8 mouse cellular contexts compared by ENCODE assay signal in genomic region chr6:90551251-90551650, GRCm38 (mm10). TPM values are rescaled to one million over a fixed set of nuclear protein-coding genes. Genes with fewer than 3 reads are reported as not detected.
A peak's percentile ranks its signal among the peaks of the same experiment; 100 is the strongest.
DNase-seq lines count a peak whose midpoint lies in the region; ATAC-seq and TF ChIP-seq lines count a peak whose summit lies in the region.
"Had no signal": no experiment of that assay in that cellular context is flagged by ENCODE, and none has a peak within 500 bp of the region (broad histone marks: within the 10 kb centered on the region; RNA-seq: fewer than 3 reads in every experiment).

No protein-coding gene starts in this region.

- H3K4me1 ChIP-seq in kidney, embryonic 16.5 days (ENCODE audit: insufficient read depth, low read length), result 0 out of 2 replicates have a peak, but pooled peaks cover 6% of the 10 kb centered on the region
- H3K4me1 ChIP-seq in cortical plate, adult 2 months (ENCODE audit: control insufficient read depth, insufficient read depth, low read length), result no peaks in the 10 kb centered on the region
- no peaks in the 10 kb centered on the region for H3K4me1 ChIP-seq in hindbrain, embryonic 14.5 days (replicated peaks; ENCODE audit: control insufficient read depth, insufficient read depth, low read length)
- no peaks in the 10 kb centered on the region for H3K4me1 ChIP-seq in midbrain, embryonic 15.5 days

- no peak for ATAC-seq in kidney, embryonic 16.5 days (ENCODE audit: low FRiP score, low TSS enrichment)
- ATAC-seq in hindbrain, embryonic 14.5 days (ENCODE audit: low FRiP score), result no peak
- no peak for ATAC-seq in midbrain, embryonic 15.5 days (replicated peaks)
- ATAC-seq: Patski had no signal

- no peaks in the 10 kb centered on the region for H3K27me3 ChIP-seq in kidney, embryonic 16.5 days (ENCODE audit: insufficient read depth, low read length)
- H3K27me3 ChIP-seq in hindbrain, embryonic 14.5 days (ENCODE audit: control insufficient read depth, insufficient read depth, low read length), result no peaks in the 10 kb centered on the region
- no peaks in the 10 kb centered on the region for H3K27me3 ChIP-seq in midbrain, embryonic 15.5 days (replicated peaks)
- H3K27me3 ChIP-seq: Patski had no signal

- no peak for DNase-seq in kidney, postnatal 4 days
- DNase-seq in hindbrain, embryonic 14.5 days (ENCODE audit: low spot score), result no peak
- no peak for DNase-seq in thymus, postnatal 36 days
- DNase-seq in left cerebral cortex, adult 8-10 months (ENCODE audit: low spot score in 2 of 2), result no peak

- H3K36me3 ChIP-seq in kidney, embryonic 16.5 days (ENCODE audit: insufficient read depth, low read length), result no peaks in the 10 kb centered on the region
- H3K36me3 ChIP-seq in hindbrain, embryonic 14.5 days (replicated peaks; ENCODE audit: control insufficient read depth, insufficient read depth), result no peaks in the 10 kb centered on the region
- H3K36me3 ChIP-seq in midbrain, embryonic 15.5 days (replicated peaks), result no peaks in the 10 kb centered on the region

- peak overlapping the region; percentile 43; the same call in 1 of the 2 replicates for H3K4me3 ChIP-seq in kidney, embryonic 16.5 days (ENCODE audit: low read length)
- peak overlapping the region; percentile 29 for H3K4me3 ChIP-seq in cortical plate, adult 2 months (ENCODE audit: insufficient read depth, low read length)
- peak overlapping the region; percentile 19 for H3K4me3 ChIP-seq in hindbrain, embryonic 14.5 days (replicated peaks; ENCODE audit: low read length)
- H3K4me3 ChIP-seq in midbrain, embryonic 15.5 days, result peak overlapping the region; percentile 5; the same call in 1 of the 2 replicates

- H3K9ac ChIP-seq in kidney, embryonic 16.5 days (replicated peaks; ENCODE audit: low read length), result no peak overlapping the region
- H3K9ac ChIP-seq in hindbrain, embryonic 14.5 days, result peak overlapping the region; percentile 29
- H3K9ac ChIP-seq in midbrain, embryonic 15.5 days, result no peak overlapping the region

- peak overlapping the region; percentile 65 for H3K4me2 ChIP-seq in kidney, embryonic 16.5 days (replicated peaks; ENCODE audit: low read depth, low read length)
- H3K4me2 ChIP-seq in hindbrain, embryonic 14.5 days (replicated peaks), result peak overlapping the region; percentile 41
- H3K4me2 ChIP-seq in midbrain, embryonic 15.5 days, result peak overlapping the region; percentile 21

- H3K9me3 ChIP-seq in kidney, embryonic 16.5 days (ENCODE audit: low read length), result no peaks in the 10 kb centered on the region
- no peaks in the 10 kb centered on the region for H3K9me3 ChIP-seq in hindbrain, embryonic 14.5 days (ENCODE audit: control insufficient read depth, low read length)
- no peaks in the 10 kb centered on the region for H3K9me3 ChIP-seq in midbrain, embryonic 15.5 days

- no peak for TF ChIP-seq POLR2A in cortical plate, adult 2 months (IDR thresholded peaks at IDR 0.05; ENCODE audit: extremely low read depth, insufficient read depth, low read length)

- TF ChIP-seq CTCF in cortical plate, adult 2 months (IDR thresholded peaks at IDR 0.05; ENCODE audit: extremely low read depth, insufficient read depth, low read length), result no peak

- peak overlapping the region; percentile 49; the same call in 1 of the 2 replicates for H3K27ac ChIP-seq in kidney, embryonic 16.5 days (ENCODE audit: low read length)
- H3K27ac ChIP-seq in cortical plate, adult 2 months (ENCODE audit: insufficient read depth, low read length), result peak overlapping the region; percentile 74
- H3K27ac ChIP-seq in hindbrain, embryonic 14.5 days, result no peak overlapping the region
- H3K27ac ChIP-seq in midbrain, embryonic 15.5 days, result no peak overlapping the region

RNA-seq across cellular contexts. Expression of gene Slc41a3, which starts 53.3 kb away (rescaled TPM):
- 6.7 and 7.2 TPM in 2 replicates for polyA plus RNA-seq in kidney, embryonic 16.5 days (2015; fragmentation: Nextera tagmentation; extraction: Ambion mirVana)
- 5.0 and 5.4 TPM in 2 replicates for polyA plus RNA-seq in cortical plate, adult 2 months (2012; rRNA removed)
- 6.9 and 7.8 TPM in 2 replicates for polyA plus RNA-seq in hindbrain, embryonic 14.5 days (2014; fragmentation: Nextera tagmentation; extraction: Ambion mirVana)
- 5.8 and 6.3 TPM in 2 replicates for polyA plus RNA-seq in midbrain, embryonic 15.5 days (2015; fragmentation: Nextera tagmentation; extraction: Ambion mirVana)
- total RNA-seq in left cerebral cortex, adult 8-10 months (2022), result 1 to 10 TPM; 5.4 to 8.5 (median 7.0) TPM

Comparison
In these comparisons a context has a peak if more than half of its experiments do, and no peak if none do; other contexts are left out.
1. H3K27ac ChIP-seq: peak in kidney, embryonic 16.5 days (single experiment) and cortical plate, adult 2 months (single experiment); none in hindbrain, embryonic 14.5 days (single experiment) and midbrain, embryonic 15.5 days (single experiment).
2. Peak in every context shown above with its lines, with median percentiles within 50 percentile points of each other: H3K4me2 ChIP-seq and H3K4me3 ChIP-seq.